Mouse (Mus musculus) ES-Bruce4 (cell line): Measurements from ENCODE around the gene Iqcf1.

Experiments used
- CTCF ChIP-seq: IDR thresholded peaks from one replicate; pipeline ENCODE4 v1.8.1; 2011; ENCODE audit warnings: low read depth, low read length
- POLR2A ChIP-seq: IDR thresholded peaks from one replicate; pipeline ENCODE4 v1.8.1; 2011; ENCODE audit warnings: low read length; ENCODE audit not compliant: insufficient read depth

GRCm38 (mm10) chr9:106456325-106457162, 43.2 kb upstream of the Iqcf1 start:
- TF ChIP-seq CTCF (no peak), POLR2A (no peak)
